Mouse (Mus musculus) layer of hippocampus, postnatal 10 days (tissue): ENCODE results near the gene Snn. TPM values are rescaled to one million over a fixed set of nuclear protein-coding genes. Genes with fewer than 3 reads are reported as not detected.
"Not testable (repeated sequence)": the region's sequence is repeated elsewhere in the genome, so short reads cannot be mapped to it uniquely, and the experiment has no call there.

Experiments used
- DNase-seq, 2 experiments: peaks; one replicate each; pipeline ENCODE4 v3.0.0; 2021; ENCODE audit warnings: low spot score in 2 of 2
- long read RNA-seq: library from polyadenylated mRNA; stranded (forward); transcript quantifications from one replicate; pipeline ENCODE4 v2.0.0, GENCODE M21; 2023
- total RNA-seq, 2 experiments: library from RNA; stranded (reverse); gene quantifications; 2 replicates each; pipeline ENCODE4 v1.2.3; 2021

The Snn gene
- 100 to 1,000 TPM; 214 to 235 TPM for total RNA-seq
- long read RNA-seq, transcript Snn-201 (2 exons, 2,872 nt), result major isoform, 105 of 136 reads
- long read RNA-seq, partial matches to known transcripts, result 0 of 136 reads
- long read RNA-seq, other reads (novel, unspliced or antisense), result 31 of 136 reads

- DNase-seq, result no peak
Observed at GRCm38 (mm10) chr16:11060645-11061044, at the start of gene Snn. Gene Snn, plus strand, starts transcription at chr16:11060945.

GRCm38 (mm10) chr16:11011206-11011605 lies 49.5 kb upstream of the Snn start:
- DNase-seq, result no peak

GRCm38 (mm10) chr16:11011939-11012338 lies 48.8 kb upstream of the Snn start:
- no peak for DNase-seq

- peak; percentile 53 to 71 for DNase-seq
Observed at GRCm38 (mm10) chr16:11012571-11013463, 47.9 kb upstream of the Snn start.

- not testable (repeated sequence) for DNase-seq
Observed at GRCm38 (mm10) chr16:11013464-11014147, 47.1 kb upstream of the Snn start.

GRCm38 (mm10) chr16:11014407-11014806 lies 46.3 kb upstream of the Snn start:
- DNase-seq, result no peak

- DNase-seq, result no peak
Observed at GRCm38 (mm10) chr16:11016353-11016752, 44.4 kb upstream of the Snn start.

- no peak for DNase-seq
Observed at GRCm38 (mm10) chr16:11017807-11018595, 42.7 kb upstream of the Snn start.

- DNase-seq, result no peak
Observed at GRCm38 (mm10) chr16:11021403-11022112, 39.2 kb upstream of the Snn start.

GRCm38 (mm10) chr16:11022113-11022489 lies 38.6 kb upstream of the Snn start:
- no peak for DNase-seq

GRCm38 (mm10) chr16:11023618-11024017 lies 37.1 kb upstream of the Snn start:
- DNase-seq, result no peak

- DNase-seq, result no peak
Observed at GRCm38 (mm10) chr16:11024841-11025240, 35.9 kb upstream of the Snn start.

GRCm38 (mm10) chr16:11028206-11028605 lies 32.5 kb upstream of the Snn start:
- no peak for DNase-seq

- no peak for DNase-seq
Observed at GRCm38 (mm10) chr16:11030844-11031243, 29.9 kb upstream of the Snn start.

GRCm38 (mm10) chr16:11031320-11031719 lies 29.4 kb upstream of the Snn start:
- no peak for DNase-seq

- DNase-seq, result peak; percentile 88 to 91
Observed at GRCm38 (mm10) chr16:11034193-11034803, 26.4 kb upstream of the Snn start.

GRCm38 (mm10) chr16:11035273-11035672 lies 25.5 kb upstream of the Snn start:
- no peak for DNase-seq

GRCm38 (mm10) chr16:11035790-11036431 lies 24.8 kb upstream of the Snn start:
- peak; percentile 76 to 84 for DNase-seq

- DNase-seq, result no peak
Observed at GRCm38 (mm10) chr16:11040603-11041002, 20.1 kb upstream of the Snn start.

GRCm38 (mm10) chr16:11043239-11043638 lies 17.5 kb upstream of the Snn start:
- DNase-seq, result no peak
